Comparison of ENCODE assay signal across 9 mouse cellular contexts in genomic region chr8:15221211-15221912, GRCm38 (mm10).
A peak's percentile ranks its signal among the peaks of the same experiment; 100 is the strongest.
DNase-seq lines count a peak whose midpoint lies in the region; ATAC-seq lines count a peak whose summit lies in the region.
"Had no signal": no experiment of that assay in that cellular context is flagged by ENCODE, and none has a peak within 500 bp of the region (broad histone marks: within the 10 kb centered on the region; RNA-seq: fewer than 3 reads in every experiment).

No protein-coding gene starts in this region.

- H3K9me3 ChIP-seq in liver, embryonic 12.5 days (replicated peaks), result peaks cover 10% of the 10 kb centered on the region
- no peaks in the 10 kb centered on the region for H3K9me3 ChIP-seq in forebrain, embryonic 11.5 days (ENCODE audit: control insufficient read depth, low read length)
- H3K9me3 ChIP-seq: liver, embryonic 13.5 days had no signal

- no peak overlapping the region for H3K27ac ChIP-seq in liver, embryonic 12.5 days
- no peak overlapping the region for H3K27ac ChIP-seq in forebrain, embryonic 11.5 days (ENCODE audit: low read depth, low read length)
- H3K27ac ChIP-seq: liver, embryonic 13.5 days had no signal

- no peaks in the 10 kb centered on the region for H3K36me3 ChIP-seq in liver, embryonic 12.5 days
- no peaks in the 10 kb centered on the region for H3K36me3 ChIP-seq in forebrain, embryonic 11.5 days (ENCODE audit: control insufficient read depth, insufficient read depth, low read length)
- H3K36me3 ChIP-seq: liver, embryonic 13.5 days had no signal

- H3K9ac ChIP-seq in liver, embryonic 12.5 days, result no peak overlapping the region
- no peak overlapping the region for H3K9ac ChIP-seq in forebrain, embryonic 11.5 days (ENCODE audit: low read length)
- H3K9ac ChIP-seq: liver, embryonic 13.5 days had no signal

- H3K4me1 ChIP-seq in liver, embryonic 12.5 days, result no peaks in the 10 kb centered on the region
- H3K4me1 ChIP-seq in forebrain, embryonic 11.5 days (replicated peaks; ENCODE audit: control insufficient read depth, insufficient read depth, low read length), result no peaks in the 10 kb centered on the region
- H3K4me1 ChIP-seq: liver, embryonic 13.5 days had no signal

- 41% methylated on average over 13 of the region's 13 CpGs for WGBS in liver, embryonic 12.5 days (ENCODE audit: insufficient replicate concordance)
- WGBS in forebrain, embryonic 11.5 days, result 44% methylated on average over 13 of the region's 13 CpGs

- H3K4me2 ChIP-seq in liver, embryonic 12.5 days, result no peak overlapping the region
- no peak overlapping the region for H3K4me2 ChIP-seq in forebrain, embryonic 11.5 days (ENCODE audit: low read depth, low read length, severe bottlenecking)
- H3K4me2 ChIP-seq: liver, embryonic 13.5 days had no signal

- H3K4me3 ChIP-seq in liver, embryonic 12.5 days, result no peak overlapping the region
- H3K4me3 ChIP-seq in forebrain, embryonic 11.5 days (ENCODE audit: low read depth, low read length), result no peak overlapping the region
- H3K4me3 ChIP-seq: liver, embryonic 13.5 days had no signal

- ATAC-seq in liver, embryonic 12.5 days, result no peak
- peak; percentile 45 for ATAC-seq in forebrain, embryonic 11.5 days (replicated peaks; ENCODE audit: low FRiP score)
- ATAC-seq in monocyte, adult 5-6 weeks (replicated peaks; ENCODE audit: insufficient number of reproducible peaks, low FRiP score, low TSS enrichment, poor library complexity, severe bottlenecking), result no peak

- peak; percentile 39 for DNase-seq in liver
- DNase-seq in brain, adult 2 months (ENCODE audit: low read depth, low spot score), result peak; percentile 75
- peak; percentile 73 for DNase-seq in forebrain, embryonic 11.5 days (ENCODE audit: low spot score)
- DNase-seq in kidney, postnatal 14 days, result peak; percentile 50
- peak; percentile 58 for DNase-seq in mesoderm, embryonic 11.5 days (ENCODE audit: low read depth, low spot score)
- peak; percentile 92 for DNase-seq in right cerebral cortex, postnatal 4 days
- DNase-seq: liver, embryonic 13.5 days had no signal

- no peaks in the 10 kb centered on the region for H3K27me3 ChIP-seq in liver, embryonic 12.5 days (replicated peaks)
- no peaks in the 10 kb centered on the region for H3K27me3 ChIP-seq in forebrain, embryonic 11.5 days (ENCODE audit: control insufficient read depth, insufficient read depth, low read length)
- H3K27me3 ChIP-seq: liver, embryonic 13.5 days had no signal

Comparison
In these comparisons a context has a peak if more than half of its experiments do, and no peak if none do; other contexts are left out.
1. DNase-seq: peak in every context shown above with its lines; median percentile 92 in right cerebral cortex, postnatal 4 days; 75 in brain, adult 2 months; 73 in forebrain, embryonic 11.5 days; 58 in mesoderm, embryonic 11.5 days; 50 in kidney, postnatal 14 days; 39 in liver.